Mouse (Mus musculus) lung, embryonic 14.5 days (tissue): ENCODE measurements at regions not wholly inside any gene's neighbourhood (a gene's known extent, or its start where the extent isn't known, plus 50 kb on each side); places are given as distances from the start of the nearest gene placed in this dataset.

Source experiments
- ATAC-seq: fragments of 200-750 bp; cut with Nextera tagmentation; 2 replicates; pipeline ENCODE4 v1.8.0; 2017; ENCODE audit warnings: mild to moderate bottlenecking, moderate TSS enrichment, moderate library complexity; ENCODE audit not compliant: insufficient read depth
- DNase-seq: peaks from one replicate; pipeline ENCODE4 v3.0.0-alpha.2; 2015
- H3K27ac ChIP-seq: fragments of 300-500 bp; sonication (generic); 2 replicates; pipeline ENCODE4 v1.5.1; 2014; ENCODE audit warnings: low read depth, mild to moderate bottlenecking, moderate library complexity
- H3K27me3 ChIP-seq: fragments of 300-500 bp; sonication (generic); 2 replicates; pipeline ENCODE4 v1.6.1; 2014; ENCODE audit warnings: low read length, control low read depth; ENCODE audit not compliant: insufficient read depth
- H3K36me3 ChIP-seq: fragments of 300-500 bp; sonication (generic); 2 replicates; pipeline ENCODE4 v1.6.1; 2014; ENCODE audit warnings: control low read depth; ENCODE audit not compliant: insufficient read depth
- H3K4me1 ChIP-seq: fragments of 300-500 bp; sonication (generic); 2 replicates; pipeline ENCODE4 v1.6.1; 2014; ENCODE audit warnings: antibody characterized with exemption, control low read depth; ENCODE audit not compliant: insufficient read depth
- H3K4me2 ChIP-seq: fragments of 300-500 bp; sonication (generic); 2 replicates; pipeline ENCODE4 v1.6.1; 2014; ENCODE audit warnings: mild to moderate bottlenecking
- H3K4me3 ChIP-seq: fragments of 300-500 bp; sonication (generic); 2 replicates; pipeline ENCODE4 v1.5.1; 2014; ENCODE audit warnings: low read depth, low read length
- H3K9ac ChIP-seq: fragments of 300-500 bp; sonication (generic); 2 replicates; pipeline ENCODE4 v1.6.1; 2014
- H3K9me3 ChIP-seq: fragments of 300-500 bp; sonication (generic); 2 replicates; pipeline ENCODE4 v1.6.1; 2016; ENCODE audit warnings: low read depth, low read length, control low read depth
- CTCF ChIP-seq: IDR thresholded peaks from 2 replicates; pipeline ENCODE4 v1.5.1; 2016; ENCODE audit warnings: antibody characterized with exemption, low read depth
- WGBS: fragments of 180-500 bp; shearing (Covaris S2); extraction: QIAGEN DNeasy Blood & Tissue Kit; methylation state at CpG from one replicate; pipeline ENCODE4 v1.1.7; 2014; 5-methylcytosine and 5-hydroxymethylcytosine counted together

DNA sequence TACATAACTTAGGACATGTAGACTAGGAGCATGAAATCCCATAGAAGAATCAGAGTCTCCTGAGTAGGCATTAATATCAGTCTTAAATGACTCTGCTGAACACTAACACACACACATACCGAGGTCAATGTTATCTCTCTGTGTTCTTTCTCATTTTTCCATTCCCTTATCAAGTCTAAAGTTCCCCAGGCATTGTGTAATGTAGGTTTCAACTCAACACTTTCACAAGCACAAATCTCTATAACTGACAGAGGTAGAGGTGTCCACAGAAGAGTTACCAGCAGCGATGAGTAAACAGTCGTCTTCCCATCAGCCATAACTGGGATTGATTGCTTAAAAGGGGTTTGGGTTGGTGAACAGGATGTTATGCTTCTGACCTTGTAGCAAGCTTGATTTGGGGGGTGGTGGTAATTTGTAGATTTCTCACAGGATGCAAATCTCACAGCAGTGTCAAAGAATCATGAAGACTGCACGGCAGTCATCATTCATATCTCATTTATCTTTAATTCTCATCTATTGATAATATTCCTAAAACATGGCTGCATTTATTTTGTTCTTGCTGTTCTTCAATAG is 187.4 kb upstream of the Rasa1 start:
- no peak for DNase-seq
- H3K9ac ChIP-seq = no peak overlapping the region
- H3K4me3 ChIP-seq = no peak overlapping the region
- no peak overlapping the region for H3K27ac ChIP-seq
- H3K27me3 ChIP-seq = no peaks in the 10 kb centered on the region
- no peak overlapping the region for H3K4me2 ChIP-seq
- no peak for TF ChIP-seq CTCF
- H3K9me3 ChIP-seq = no peaks in the 10 kb centered on the region
- no peaks in the 10 kb centered on the region for H3K36me3 ChIP-seq
- WGBS = 37% methylated on average over 4 of the region's 4 CpGs
- H3K4me1 ChIP-seq = no peaks in the 10 kb centered on the region
- ATAC-seq = no peak

DNA sequence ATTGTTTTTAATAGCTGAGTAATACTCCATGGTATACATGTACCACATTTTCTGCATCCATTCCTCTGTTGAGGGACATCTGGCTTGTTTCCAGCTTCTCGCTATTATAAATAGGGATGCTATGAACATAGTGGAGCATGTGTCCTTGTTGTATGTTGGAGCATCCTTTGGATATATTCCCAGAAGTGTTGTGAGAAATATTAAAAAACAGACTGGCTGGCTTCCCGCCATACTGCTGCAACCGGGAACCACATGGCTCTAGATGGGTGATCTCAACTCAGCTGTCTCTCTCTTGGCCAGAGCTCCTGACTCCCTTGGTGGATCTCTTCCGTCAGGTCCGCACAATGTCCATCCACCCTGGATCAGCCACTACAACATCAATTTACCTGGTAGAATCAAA is 182.4 kb upstream of the Rasa1 start:
- WGBS = 85% methylated on average over 5 of the region's 5 CpGs
- TF ChIP-seq CTCF = no peak
- Histone ChIP-seq H3K27ac (no peak overlapping the region), H3K4me2 (no peak overlapping the region), H3K4me1 (no peaks in the 10 kb centered on the region), H3K27me3 (no peaks in the 10 kb centered on the region), H3K9ac (no peak overlapping the region), H3K4me3 (no peak overlapping the region), H3K9me3 (no peaks in the 10 kb centered on the region), H3K36me3 (no peaks in the 10 kb centered on the region)
- no peak for ATAC-seq
- peak; percentile 11 for DNase-seq

DNA sequence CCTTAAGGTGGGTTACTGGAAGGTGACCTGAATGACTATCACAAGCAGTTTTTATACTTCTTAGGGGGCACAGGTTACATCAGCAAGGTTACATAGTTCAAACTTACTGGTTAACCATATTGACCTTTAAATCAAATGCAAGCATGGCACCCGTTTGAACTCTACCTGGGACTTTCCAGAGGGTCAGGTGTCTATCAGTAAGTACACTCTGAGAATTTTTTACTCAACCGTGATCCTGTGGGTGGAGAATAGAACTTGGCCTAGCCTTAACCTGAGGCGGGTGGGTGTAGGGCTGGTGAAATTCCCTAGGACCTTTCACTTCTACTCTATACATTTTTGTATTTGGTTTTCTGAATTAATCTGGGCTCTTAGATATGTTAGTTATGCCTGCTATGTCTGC is 170.5 kb upstream of the Rasa1 start:
- no peak for DNase-seq
- Histone ChIP-seq H3K9ac (no peak overlapping the region), H3K4me3 (no peak overlapping the region), H3K4me2 (no peak overlapping the region), H3K4me1 (no peaks in the 10 kb centered on the region), H3K36me3 (no peaks in the 10 kb centered on the region), H3K27ac (no peak overlapping the region), H3K27me3 (no peaks in the 10 kb centered on the region), H3K9me3 (no peaks in the 10 kb centered on the region)
- no peak for ATAC-seq
- WGBS = 59% methylated on average over 3 of the region's 3 CpGs
- TF ChIP-seq CTCF = no peak

DNA sequence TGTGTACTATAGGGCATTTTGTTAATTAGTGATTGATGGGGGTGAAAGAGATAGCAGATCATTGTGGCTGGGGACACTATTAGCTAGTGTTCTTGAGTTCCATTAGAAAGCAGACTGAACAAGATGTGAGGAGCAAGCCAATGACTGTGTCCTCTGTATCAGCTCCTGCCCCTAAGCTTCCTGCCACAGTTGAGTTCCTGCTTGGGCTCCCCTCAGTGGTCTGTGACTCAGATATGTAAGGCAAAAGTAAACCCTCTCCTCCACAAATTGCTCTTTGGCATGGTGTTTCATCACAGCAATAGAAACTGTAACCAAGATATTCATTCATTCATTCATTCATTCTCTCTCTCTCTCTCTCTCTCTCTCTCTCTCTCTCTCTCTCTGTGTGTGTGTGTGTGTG is 169.7 kb upstream of the Rasa1 start:
- H3K9ac ChIP-seq = no peak overlapping the region
- H3K4me1 ChIP-seq = no peaks in the 10 kb centered on the region
- H3K4me2 ChIP-seq = no peak overlapping the region
- no peak for TF ChIP-seq CTCF
- ATAC-seq = no peak
- DNase-seq = no peak
- H3K36me3 ChIP-seq = no peaks in the 10 kb centered on the region
- H3K27ac ChIP-seq = no peak overlapping the region
- no peaks in the 10 kb centered on the region for H3K9me3 ChIP-seq
- no peaks in the 10 kb centered on the region for H3K27me3 ChIP-seq
- no peak overlapping the region for H3K4me3 ChIP-seq

DNA sequence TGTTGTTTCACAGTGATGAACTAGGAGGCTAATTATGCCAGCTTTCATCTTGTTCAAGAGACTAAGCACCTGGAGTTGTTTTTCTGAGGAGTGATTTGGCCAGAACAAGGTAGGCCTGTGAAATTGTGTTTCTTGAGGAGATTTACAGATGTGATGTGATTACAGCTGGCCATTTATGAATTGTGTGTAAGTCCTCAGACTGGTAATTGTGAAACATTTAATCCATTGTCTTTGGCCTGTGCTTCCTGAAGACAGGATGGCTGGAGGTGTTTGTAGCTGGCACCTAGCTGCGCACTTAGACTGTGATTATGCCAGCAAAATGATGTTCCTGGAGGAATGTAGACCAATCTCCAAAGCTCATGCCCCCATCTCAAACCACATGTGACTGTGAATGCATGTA is 150.7 kb upstream of the Rasa1 start:
- TF ChIP-seq CTCF = no peak

DNA sequence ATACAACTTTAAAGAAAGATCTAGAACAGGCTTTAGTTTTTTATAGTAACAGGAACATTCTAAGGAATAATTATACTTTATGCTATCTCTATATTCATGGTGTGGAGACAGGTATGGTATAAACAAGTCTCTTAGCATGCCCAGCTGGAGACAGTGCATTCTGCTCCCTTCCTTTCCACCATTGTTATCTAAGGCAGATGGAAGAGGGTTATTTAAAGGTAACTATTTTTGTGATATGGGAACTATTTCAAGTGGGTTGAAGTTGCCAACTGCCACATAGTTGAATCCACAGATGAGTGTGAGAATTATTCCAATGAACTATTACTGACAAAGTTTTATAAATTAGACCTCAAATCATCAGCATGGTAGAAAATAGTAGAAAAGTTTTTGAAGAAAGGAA is 148.9 kb upstream of the Rasa1 start:
- no peak overlapping the region for H3K9ac ChIP-seq
- DNase-seq (no peak), ATAC-seq (no peak)
- H3K27ac ChIP-seq = no peak overlapping the region
- H3K4me1 ChIP-seq = no peaks in the 10 kb centered on the region
- no peak overlapping the region for H3K4me3 ChIP-seq
- no peaks in the 10 kb centered on the region for H3K9me3 ChIP-seq
- H3K36me3 ChIP-seq = no peaks in the 10 kb centered on the region
- H3K27me3 ChIP-seq = no peaks in the 10 kb centered on the region
- no peak overlapping the region for H3K4me2 ChIP-seq
- no peak for TF ChIP-seq CTCF

More for the DNA sequence above, 150.7 kb upstream of the Rasa1 start:
- Histone ChIP-seq H3K27me3 (no peaks in the 10 kb centered on the region), H3K36me3 (no peaks in the 10 kb centered on the region), H3K9ac (no peak overlapping the region), H3K27ac (no peak overlapping the region), H3K4me2 (no peak overlapping the region), H3K4me3 (no peak overlapping the region), H3K4me1 (no peaks in the 10 kb centered on the region), H3K9me3 (no peaks in the 10 kb centered on the region)
- ATAC-seq (no peak), DNase-seq (no peak)
- 91% methylated on average over 1 of the region's 1 CpGs for WGBS

DNA sequence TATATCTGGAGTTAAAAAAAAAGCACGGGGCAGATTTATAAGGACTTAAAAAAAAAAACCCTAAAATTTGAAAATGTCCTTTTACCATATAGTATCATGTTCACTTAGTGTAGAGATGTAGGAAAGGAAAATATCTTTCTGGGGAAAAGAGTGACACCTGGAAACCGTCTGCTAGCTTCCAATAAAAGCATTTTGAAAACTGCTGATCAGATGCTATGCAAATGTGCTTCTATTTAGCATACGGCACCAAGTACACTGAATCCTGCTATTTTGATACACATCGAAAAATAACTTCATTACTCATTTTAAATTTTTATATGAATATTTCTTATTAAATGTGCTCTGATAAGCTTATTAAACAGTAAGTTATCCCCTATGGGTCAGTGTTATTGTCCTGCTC is 148.1 kb upstream of the Rasa1 start:
- Histone ChIP-seq H3K27ac (no peak overlapping the region), H3K27me3 (no peaks in the 10 kb centered on the region), H3K9ac (no peak overlapping the region), H3K4me1 (no peaks in the 10 kb centered on the region), H3K4me2 (no peak overlapping the region), H3K36me3 (no peaks in the 10 kb centered on the region), H3K4me3 (no peak overlapping the region), H3K9me3 (no peaks in the 10 kb centered on the region)
- TF ChIP-seq CTCF = no peak
- ATAC-seq = no peak
- WGBS = 80% methylated on average over 4 of the region's 4 CpGs
- DNase-seq = no peak

DNA sequence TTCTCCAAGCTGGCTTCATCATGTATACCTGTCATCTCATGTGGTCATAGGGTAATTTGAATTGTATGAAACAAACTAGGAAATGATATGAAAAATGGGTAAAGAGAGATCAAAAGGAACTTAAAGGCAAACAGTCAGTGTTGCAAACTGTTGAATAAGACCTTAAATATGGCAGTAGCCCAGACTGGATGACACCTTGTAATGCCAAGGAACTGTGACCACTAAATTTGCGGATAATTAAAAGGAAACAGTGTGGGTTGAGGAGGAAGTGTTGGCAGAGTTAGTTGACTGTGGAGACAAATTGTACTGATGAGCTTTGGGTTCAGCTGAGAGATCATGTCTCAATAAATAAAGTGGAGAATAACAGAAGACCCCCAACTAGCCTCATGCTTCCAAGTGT is 147.3 kb upstream of the Rasa1 start:
- no peak overlapping the region for H3K9ac ChIP-seq
- H3K4me2 ChIP-seq = no peak overlapping the region
- no peak for TF ChIP-seq CTCF
- H3K27ac ChIP-seq = no peak overlapping the region
- 83% methylated on average over 1 of the region's 1 CpGs for WGBS
- H3K4me1 ChIP-seq = no peaks in the 10 kb centered on the region
- no peaks in the 10 kb centered on the region for H3K9me3 ChIP-seq
- ATAC-seq = no peak
- H3K36me3 ChIP-seq = no peaks in the 10 kb centered on the region
- no peak overlapping the region for H3K4me3 ChIP-seq
- no peak for DNase-seq
- H3K27me3 ChIP-seq = no peaks in the 10 kb centered on the region
